Mouse (Mus musculus) forebrain, embryonic 13.5 days (tissue): ENCODE results near the gene Il18rap. TPM values are rescaled to one million over a fixed set of nuclear protein-coding genes. Genes with fewer than 3 reads are reported as not detected.
A peak's percentile ranks its signal among the peaks of the same experiment; 100 is the strongest.

Experiments
- ATAC-seq: fragments of 200-750 bp; cut with Nextera tagmentation; 2 replicates; pipeline ENCODE4 v1.8.0; 2017
- H3K27ac ChIP-seq: fragments of 300-500 bp; sonication (generic); 2 replicates; pipeline ENCODE4 v1.5.1; 2015; ENCODE audit warnings: inconsistent platforms, mild to moderate bottlenecking, moderate library complexity
- H3K27me3 ChIP-seq: fragments of 300-500 bp; sonication (generic); 2 replicates; pipeline ENCODE4 v1.6.1; 2015; ENCODE audit warnings: mild to moderate bottlenecking, inconsistent platforms
- H3K36me3 ChIP-seq: fragments of 300-500 bp; sonication (generic); 2 replicates; pipeline ENCODE4 v1.6.1; 2015; ENCODE audit warnings: mild to moderate bottlenecking, inconsistent platforms; ENCODE audit not compliant: poor library complexity, severe bottlenecking
- H3K4me1 ChIP-seq: fragments of 300-500 bp; sonication (generic); 2 replicates; pipeline ENCODE4 v1.6.1; 2015; ENCODE audit warnings: inconsistent platforms
- H3K4me2 ChIP-seq: fragments of 300-500 bp; sonication (generic); 2 replicates; pipeline ENCODE4 v1.6.1; 2015; ENCODE audit warnings: inconsistent platforms, mild to moderate bottlenecking, moderate library complexity
- H3K4me3 ChIP-seq: fragments of 300-500 bp; sonication (generic); 2 replicates; pipeline ENCODE4 v1.5.1; 2015; ENCODE audit warnings: mild to moderate bottlenecking, inconsistent platforms
- H3K9ac ChIP-seq: fragments of 300-500 bp; sonication (generic); 2 replicates; pipeline ENCODE4 v1.6.1; 2015; ENCODE audit warnings: mild to moderate bottlenecking, inconsistent platforms
- H3K9me3 ChIP-seq: fragments of 300-500 bp; sonication (generic); replicated peaks from 2 replicates; pipeline ENCODE4 v1.6.1; 2016; ENCODE audit warnings: inconsistent platforms
- whole genome bisulfite sequencing: fragments of 180-500 bp; shearing (Covaris S2); methylation state at CpG from one replicate; pipeline ENCODE4 v1.1.7; 2015; 5-methylcytosine and 5-hydroxymethylcytosine counted together
- polyA plus RNA-seq: library from polyadenylated mRNA; unstranded; fragments of >200 nt; fragmentation: Nextera tagmentation; extraction: Ambion mirVana; gene quantifications from 2 replicates; pipeline ENCODE4 v1.2.1, GENCODE M21; 2015

Il18rap gene
- 0.09 and 0.15 TPM in 2 replicates for polyA plus RNA-seq

DNA sequence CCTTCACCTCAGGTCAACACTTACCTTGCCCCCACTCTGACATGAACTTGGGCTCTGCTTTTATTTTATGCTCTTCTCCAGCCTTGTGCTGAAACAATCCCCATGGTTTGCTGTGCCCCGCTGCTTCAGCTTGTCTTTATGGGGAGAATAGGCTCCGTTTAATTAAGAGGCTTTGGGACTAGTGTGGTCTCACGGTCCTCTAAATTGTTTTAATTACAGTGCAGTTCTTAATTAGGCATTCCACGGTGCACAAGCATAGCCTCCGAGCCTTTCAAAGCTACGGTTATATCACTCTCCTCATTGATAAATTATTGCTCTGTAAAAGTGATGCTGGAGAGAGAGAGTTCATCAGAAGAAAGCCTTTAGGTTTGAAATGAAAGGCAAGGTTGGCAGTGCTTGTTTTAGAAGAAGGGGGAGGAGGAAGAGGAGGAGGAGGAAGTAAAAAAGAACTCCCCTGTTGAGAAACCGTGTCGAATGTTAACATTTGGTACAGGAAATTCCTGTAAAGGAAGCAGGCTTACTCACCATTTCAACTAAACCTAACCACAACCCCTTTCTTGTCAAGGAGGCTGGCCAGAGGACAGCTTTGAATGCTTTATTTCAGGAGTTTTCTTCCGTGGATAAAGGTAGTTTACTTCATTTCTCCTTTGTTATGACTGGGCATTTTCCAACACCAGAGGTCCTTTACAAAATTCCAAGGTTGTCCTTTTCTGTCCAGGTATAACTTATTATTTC is at the start of gene Il18rap:
TSS of gene Il18rap (plus strand) at position 512 of the 735 bp plus-strand sequence.
- H3K9ac ChIP-seq, result no peak within 1 kb of the TSS
- no peak within 1 kb of the TSS for H3K27ac ChIP-seq
- no peak within 1 kb of the TSS for H3K4me3 ChIP-seq
- 17% methylated on average over 9 of the region's 9 CpGs for WGBS
- H3K27me3 ChIP-seq, result no peaks in the 10 kb centered on the region
- ATAC-seq, result peak; percentile 77; the same call in 1 of the 2 replicates
- H3K36me3 ChIP-seq, result no peaks in the 10 kb centered on the region
- no peaks in the 10 kb centered on the region for H3K9me3 ChIP-seq
- peaks cover 13% of the 10 kb centered on the region for H3K4me1 ChIP-seq
- peak within 1 kb of the TSS; percentile 41 for H3K4me2 ChIP-seq

DNA sequence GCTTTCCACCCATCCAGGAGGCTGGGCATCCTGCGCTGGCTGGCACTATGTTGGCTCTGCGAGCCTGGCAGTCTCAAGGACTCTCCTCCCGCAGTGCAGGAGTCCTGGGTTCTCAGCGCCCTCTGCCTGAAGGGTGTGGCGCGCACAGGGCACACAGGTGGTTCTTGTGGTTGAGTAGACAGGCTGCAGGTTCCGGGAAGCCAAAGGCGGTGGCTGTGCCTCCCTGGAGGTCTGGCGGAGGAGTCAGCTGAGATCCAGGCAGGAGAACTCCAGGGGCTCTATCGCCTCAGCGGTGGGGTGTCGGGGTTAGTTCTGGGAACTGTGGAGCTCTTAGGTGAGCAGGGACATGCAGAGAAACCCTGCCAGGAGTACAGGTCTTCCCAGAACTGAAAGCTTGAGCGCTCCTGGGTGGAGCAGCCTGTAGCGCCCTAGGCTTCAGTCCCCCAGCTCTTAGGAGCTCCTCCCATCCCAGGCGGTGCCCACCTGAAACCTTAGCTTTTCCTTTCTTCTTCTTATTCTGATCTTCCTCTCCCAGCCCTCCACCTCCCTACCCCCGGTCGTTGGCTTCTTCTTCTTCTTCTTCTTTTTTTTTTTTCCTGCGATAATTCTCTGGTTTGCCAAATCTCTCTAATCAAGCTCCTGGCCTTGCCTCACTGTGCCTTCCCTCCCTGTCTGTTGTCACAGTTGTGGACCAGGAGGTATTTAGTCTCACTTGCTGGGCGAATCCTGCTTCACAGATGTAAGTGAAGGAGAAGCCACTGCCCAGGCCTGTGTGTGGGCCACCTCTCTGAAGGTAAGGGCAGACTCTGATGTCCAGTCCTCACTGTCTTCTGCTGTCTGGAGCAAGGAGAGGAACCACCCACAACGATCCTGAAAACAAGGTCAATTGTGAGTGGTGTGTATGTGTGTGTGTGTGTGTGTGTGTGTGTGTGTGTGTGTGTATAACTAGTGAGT is 49.4 kb upstream of the Il18rap start, which contains the start of gene Il18r1:
TSS of gene Il18r1 (plus strand) at position 76 of the 954 bp plus-strand sequence.
- Histone ChIP-seq H3K9me3 (no peaks in the 10 kb centered on the region), H3K4me3 (no peak within 1 kb of the TSS), H3K27ac (no peak within 1 kb of the TSS), H3K36me3 (no peaks in the 10 kb centered on the region), H3K27me3 (no peaks in the 10 kb centered on the region), H3K4me1 (no peaks in the 10 kb centered on the region), H3K4me2 (no peak within 1 kb of the TSS), H3K9ac (no peak within 1 kb of the TSS)
- no peak for ATAC-seq
- 54% methylated on average over 20 of the region's 20 CpGs for WGBS

DNA sequence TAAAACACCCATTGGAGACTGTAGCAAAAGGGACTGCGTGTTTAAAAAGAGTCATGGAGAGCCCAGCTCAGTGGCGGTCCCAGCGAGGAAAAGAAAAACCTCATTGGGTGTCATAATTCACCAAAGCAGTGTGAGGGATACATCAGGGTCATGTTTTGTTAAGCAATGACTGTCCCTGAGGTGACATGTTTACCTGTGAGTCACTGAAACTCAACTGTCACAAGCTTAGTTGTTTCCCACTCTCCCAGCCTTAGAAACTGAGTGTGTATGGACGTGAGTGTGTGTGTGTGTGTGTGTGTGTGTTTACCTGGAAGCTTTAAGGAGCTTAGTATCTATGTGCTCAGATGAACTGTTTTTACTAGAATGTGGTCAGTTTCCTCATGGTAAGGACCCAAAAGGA is 47.9 kb upstream of the Il18rap start:
- no peak for ATAC-seq
- Histone ChIP-seq H3K4me1 (no peaks in the 10 kb centered on the region), H3K9ac (no peak overlapping the region), H3K36me3 (no peaks in the 10 kb centered on the region), H3K27ac (no peak overlapping the region), H3K4me2 (no peak overlapping the region), H3K27me3 (no peaks in the 10 kb centered on the region), H3K4me3 (no peak overlapping the region), H3K9me3 (no peaks in the 10 kb centered on the region)
- 90% methylated on average over 4 of the region's 4 CpGs for WGBS

DNA sequence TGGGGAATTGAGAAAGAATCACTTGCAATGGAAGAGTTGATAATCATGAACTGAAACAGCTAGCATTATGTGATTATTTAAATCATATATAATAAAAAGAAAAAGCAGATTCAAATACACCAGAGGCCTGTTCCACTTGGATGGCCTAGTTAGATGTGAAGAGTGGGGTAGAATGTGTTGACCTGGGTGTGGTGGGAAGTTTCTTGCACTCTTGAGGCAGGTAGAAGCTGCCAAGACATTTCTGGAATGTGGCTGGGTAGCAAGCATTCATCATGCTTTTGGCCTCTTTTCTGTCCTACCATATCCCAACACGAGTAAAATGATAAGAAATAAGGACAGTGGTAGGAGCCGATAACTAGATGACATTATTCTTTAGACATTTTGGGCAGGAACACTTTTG is 46.4 kb upstream of the Il18rap start:
- no peaks in the 10 kb centered on the region for H3K4me1 ChIP-seq
- no peak overlapping the region for H3K9ac ChIP-seq
- H3K36me3 ChIP-seq, result no peaks in the 10 kb centered on the region
- no peak overlapping the region for H3K4me3 ChIP-seq
- 84% methylated on average over 2 of the region's 2 CpGs for WGBS
- H3K27ac ChIP-seq, result no peak overlapping the region
- no peaks in the 10 kb centered on the region for H3K9me3 ChIP-seq
- no peak for ATAC-seq
- H3K4me2 ChIP-seq, result no peak overlapping the region
- H3K27me3 ChIP-seq, result no peaks in the 10 kb centered on the region

DNA sequence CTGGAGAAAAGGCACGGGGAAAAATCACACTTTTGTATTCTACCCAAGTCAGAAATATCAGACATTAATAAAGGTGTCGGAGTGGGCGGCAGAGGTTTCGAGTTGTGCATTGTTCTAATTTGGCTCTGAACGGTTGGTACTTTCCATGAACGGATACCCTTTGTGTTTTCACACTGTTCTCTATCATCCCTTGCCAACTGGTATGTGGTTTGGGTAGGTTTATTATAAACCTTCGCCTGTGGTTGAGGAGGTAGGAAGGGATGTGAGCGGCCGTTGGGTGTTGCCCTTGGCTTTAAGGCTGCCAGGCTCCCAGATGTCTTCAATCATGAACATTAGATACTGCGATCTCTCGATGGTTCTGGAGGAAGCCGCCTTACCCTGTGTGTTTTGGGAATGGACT is 45.3 kb upstream of the Il18rap start:
- Histone ChIP-seq H3K4me1 (no peaks in the 10 kb centered on the region), H3K9me3 (no peaks in the 10 kb centered on the region), H3K4me3 (no peak overlapping the region), H3K9ac (no peak overlapping the region), H3K4me2 (no peak overlapping the region), H3K27me3 (no peaks in the 10 kb centered on the region), H3K27ac (no peak overlapping the region), H3K36me3 (no peaks in the 10 kb centered on the region)
- WGBS, result 92% methylated on average over 12 of the region's 12 CpGs
- ATAC-seq, result no peak

DNA sequence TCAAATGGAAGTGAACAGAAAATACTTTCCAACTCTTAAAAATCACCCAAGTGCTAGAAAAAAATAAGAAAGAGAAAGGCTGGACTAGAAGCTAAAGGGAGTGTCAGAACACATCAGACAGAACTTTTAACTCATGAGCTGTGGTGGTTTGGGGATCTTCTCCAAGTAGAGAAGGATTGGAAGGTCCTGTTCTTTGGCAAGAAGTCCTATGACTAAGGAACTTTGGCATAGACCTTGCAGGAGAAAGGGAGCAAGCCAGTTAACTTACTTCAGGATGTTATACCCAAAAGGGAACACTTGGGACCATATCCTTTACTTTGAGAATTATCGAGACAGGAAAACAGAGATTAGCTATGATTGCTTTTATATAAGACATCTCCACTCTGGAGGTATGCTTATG is 42.8 kb upstream of the Il18rap start:
- Histone ChIP-seq H3K4me2 (no peak overlapping the region), H3K27ac (no peak overlapping the region), H3K9ac (no peak overlapping the region), H3K36me3 (no peaks in the 10 kb centered on the region), H3K9me3 (no peaks in the 10 kb centered on the region), H3K4me1 (no peaks in the 10 kb centered on the region), H3K27me3 (no peaks in the 10 kb centered on the region), H3K4me3 (no peak overlapping the region)
- WGBS, result 91% methylated on average over 1 of the region's 1 CpGs
- no peak for ATAC-seq

DNA sequence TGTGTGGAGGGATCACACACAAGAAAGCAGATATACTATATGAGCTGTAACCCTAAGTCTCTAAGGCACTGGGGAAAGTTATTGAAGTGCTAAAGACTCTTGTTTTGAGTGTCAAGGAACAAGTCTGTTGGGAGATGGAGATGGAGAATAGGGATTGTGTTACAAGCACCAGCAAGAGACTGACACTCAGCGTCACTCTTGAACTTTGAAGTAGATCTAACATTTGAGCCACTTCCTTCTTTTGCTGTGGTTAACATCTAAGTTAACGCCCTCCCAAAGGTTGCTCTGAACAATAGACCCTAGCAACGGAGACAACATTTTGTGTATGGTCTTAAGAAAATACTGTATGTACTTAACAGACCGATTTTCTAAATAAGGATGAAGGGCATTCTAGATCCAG is 41.5 kb upstream of the Il18rap start:
- Histone ChIP-seq H3K4me3 (no peak overlapping the region), H3K9me3 (no peaks in the 10 kb centered on the region), H3K4me2 (no peak overlapping the region), H3K9ac (no peak overlapping the region), H3K4me1 (no peaks in the 10 kb centered on the region), H3K27ac (no peak overlapping the region), H3K36me3 (no peaks in the 10 kb centered on the region), H3K27me3 (no peaks in the 10 kb centered on the region)
- WGBS, result 89% methylated on average over 4 of the region's 4 CpGs
- no peak for ATAC-seq

DNA sequence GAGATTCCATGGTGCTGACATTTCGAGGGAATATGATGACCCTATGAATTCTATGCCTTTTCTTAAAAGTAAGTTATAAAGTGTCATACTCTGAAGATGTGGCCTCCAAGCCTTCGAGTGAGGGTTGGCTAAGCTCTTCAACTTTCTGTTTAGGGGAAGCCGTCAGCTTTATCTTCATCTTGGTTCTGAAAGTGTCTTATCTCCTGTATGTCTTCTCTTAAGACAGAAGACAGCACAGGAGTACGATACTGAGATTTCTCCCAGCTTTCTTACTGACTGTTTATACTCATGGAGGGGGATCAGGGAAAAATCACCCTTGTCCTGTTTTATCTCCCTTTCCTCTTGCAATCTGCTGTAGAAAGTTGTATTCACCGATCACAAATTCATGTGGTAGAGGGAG is 40.8 kb upstream of the Il18rap start:
- H3K27ac ChIP-seq, result no peak overlapping the region
- ATAC-seq, result no peak
- no peaks in the 10 kb centered on the region for H3K9me3 ChIP-seq
- H3K4me1 ChIP-seq, result no peaks in the 10 kb centered on the region
- H3K9ac ChIP-seq, result no peak overlapping the region
- H3K4me2 ChIP-seq, result no peak overlapping the region
- no peaks in the 10 kb centered on the region for H3K36me3 ChIP-seq
- 88% methylated on average over 5 of the region's 5 CpGs for WGBS
- H3K4me3 ChIP-seq, result no peak overlapping the region
- no peaks in the 10 kb centered on the region for H3K27me3 ChIP-seq

DNA sequence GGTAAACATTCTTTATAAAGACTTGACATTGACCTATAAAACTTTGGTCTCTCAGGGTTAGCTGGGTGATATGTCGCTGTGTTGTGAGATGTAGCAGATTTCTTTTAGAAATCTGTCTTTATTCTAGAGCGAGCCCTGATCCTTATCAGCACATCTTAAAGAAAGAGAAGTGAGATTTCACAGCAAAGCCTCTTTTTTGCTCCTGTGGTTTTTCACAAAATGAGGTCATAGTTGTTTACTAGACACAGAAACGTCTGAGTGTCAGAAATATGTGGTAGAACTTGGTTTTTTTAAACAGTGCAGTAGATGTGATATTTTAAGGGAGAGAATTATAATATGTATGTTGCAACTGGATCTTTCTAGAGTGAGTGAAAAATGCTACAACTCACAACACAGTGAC is 39.5 kb upstream of the Il18rap start:
- no peaks in the 10 kb centered on the region for H3K4me1 ChIP-seq
- no peak overlapping the region for H3K9ac ChIP-seq
- no peak overlapping the region for H3K4me2 ChIP-seq
- H3K27me3 ChIP-seq, result no peaks in the 10 kb centered on the region
- H3K36me3 ChIP-seq, result no peaks in the 10 kb centered on the region
- whole genome bisulfite sequencing, result 76% methylated on average over 3 of the region's 3 CpGs
- H3K4me3 ChIP-seq, result no peak overlapping the region
- ATAC-seq, result no peak
- no peaks in the 10 kb centered on the region for H3K9me3 ChIP-seq
- H3K27ac ChIP-seq, result no peak overlapping the region

DNA sequence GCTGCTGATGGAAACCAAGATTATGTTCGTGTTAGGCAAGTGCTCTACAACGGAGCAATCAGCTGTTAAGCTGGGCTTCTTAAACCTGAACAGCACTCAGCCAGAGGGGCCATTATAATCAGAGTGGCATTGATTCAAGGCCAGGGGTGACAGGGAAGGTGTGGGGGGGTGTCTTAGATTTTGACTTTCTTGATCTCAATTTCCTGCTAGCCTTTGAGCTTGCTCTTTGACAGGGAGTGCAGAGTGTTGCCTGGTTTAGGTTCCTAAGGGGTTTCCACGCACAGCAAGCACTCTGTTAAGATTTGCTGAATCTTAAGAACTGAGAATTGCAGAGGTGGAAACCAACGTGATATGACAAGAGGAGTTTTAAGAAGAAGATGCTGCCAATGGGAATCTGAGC is 38.4 kb upstream of the Il18rap start:
- Histone ChIP-seq H3K9me3 (no peaks in the 10 kb centered on the region), H3K27me3 (no peaks in the 10 kb centered on the region), H3K4me1 (no peaks in the 10 kb centered on the region), H3K9ac (no peak overlapping the region), H3K4me2 (no peak overlapping the region), H3K27ac (no peak overlapping the region), H3K4me3 (no peak overlapping the region), H3K36me3 (no peaks in the 10 kb centered on the region)
- 72% methylated on average over 4 of the region's 4 CpGs for WGBS
- ATAC-seq, result no peak

DNA sequence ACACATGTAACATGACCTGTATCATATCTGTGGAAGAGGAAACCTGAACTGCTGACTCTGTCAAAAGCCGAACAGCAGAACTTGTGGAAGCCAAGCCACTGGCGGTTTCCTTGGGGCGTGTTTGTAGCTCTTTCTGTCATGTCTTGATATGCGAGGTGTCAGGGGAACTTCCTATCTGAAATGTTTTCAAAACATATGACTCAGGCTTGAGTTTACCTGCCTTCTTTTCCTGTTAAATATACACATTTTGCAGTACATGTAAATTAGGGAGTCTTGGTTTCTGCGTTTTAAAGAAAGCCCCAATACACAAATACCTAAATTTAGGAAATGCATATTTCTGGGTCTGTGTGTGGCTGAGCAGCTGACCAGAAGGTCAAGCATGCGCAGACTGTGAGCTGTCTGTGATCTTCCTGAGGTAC is 35.6 kb upstream of the Il18rap start:
- no peaks in the 10 kb centered on the region for H3K9me3 ChIP-seq
- 90% methylated on average over 6 of the region's 6 CpGs for WGBS
- no peaks in the 10 kb centered on the region for H3K4me1 ChIP-seq
- H3K4me3 ChIP-seq, result no peak overlapping the region
- ATAC-seq, result no peak
- no peaks in the 10 kb centered on the region for H3K27me3 ChIP-seq
- no peak overlapping the region for H3K9ac ChIP-seq
- no peak overlapping the region for H3K4me2 ChIP-seq
- no peaks in the 10 kb centered on the region for H3K36me3 ChIP-seq
- no peak overlapping the region for H3K27ac ChIP-seq

DNA sequence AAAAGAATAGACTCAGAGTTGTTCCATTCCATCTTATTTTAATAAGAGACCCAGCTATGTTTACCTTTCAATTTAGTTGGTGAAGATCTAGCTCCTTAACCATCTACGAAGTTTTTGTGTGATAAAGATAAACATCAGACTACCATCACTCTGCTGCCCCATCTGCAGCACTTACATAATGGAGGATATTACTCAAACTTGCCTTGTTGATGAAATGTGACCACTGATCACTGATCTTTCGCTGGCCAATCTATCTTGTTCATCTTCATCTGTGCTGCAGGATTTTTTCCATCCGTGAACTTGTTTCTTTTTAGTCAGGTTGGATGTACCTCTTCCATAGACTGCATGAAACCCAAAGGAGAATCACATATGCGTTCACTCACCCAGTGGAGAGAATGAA is 20.6 kb upstream of the Il18rap start:
- no peak overlapping the region for H3K4me3 ChIP-seq
- H3K4me1 ChIP-seq, result no peaks in the 10 kb centered on the region
- H3K9me3 ChIP-seq, result no peaks in the 10 kb centered on the region
- no peak overlapping the region for H3K9ac ChIP-seq
- no peak overlapping the region for H3K4me2 ChIP-seq
- no peaks in the 10 kb centered on the region for H3K27me3 ChIP-seq
- H3K36me3 ChIP-seq, result no peaks in the 10 kb centered on the region
- 94% methylated on average over 4 of the region's 4 CpGs for WGBS
- H3K27ac ChIP-seq, result no peak overlapping the region
- ATAC-seq, result no peak
